Mouse (Mus musculus): Measurements from ENCODE around the gene Tial1. TPM values are rescaled to one million over a fixed set of nuclear protein-coding genes. Genes with fewer than 3 reads are reported as not detected.

Gene Tial1
- polyA plus RNA-seq, 1 experiment from 2014 or later: 20.6 TPM

DNA sequence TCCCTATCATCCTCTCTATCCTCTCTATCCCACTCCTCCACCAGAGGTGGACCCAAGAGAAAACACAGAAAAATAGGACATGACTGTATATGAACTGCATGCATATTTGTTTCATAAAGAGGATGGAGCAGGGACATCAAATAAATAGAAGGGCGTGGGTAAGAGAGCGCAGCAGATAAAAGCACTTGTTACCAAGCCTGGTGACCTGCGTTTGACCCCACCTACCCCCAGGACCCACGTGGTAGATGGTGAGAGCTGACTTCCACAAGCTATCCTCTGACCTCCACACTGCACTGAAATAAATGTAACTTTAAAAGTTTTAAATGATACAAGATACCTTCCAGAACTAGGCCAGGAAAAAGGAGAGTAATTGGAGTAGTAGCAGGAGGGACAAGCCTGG, 67.8 kb downstream of the Tial1 start:
- Histone ChIP-seq H3K9ac (no peak overlapping the region), H3K27me3 (replicated peaks) (no peaks in the 10 kb centered on the region), H3K36me3 (no peaks in the 10 kb centered on the region), H3K9me3 (replicated peaks) (no peaks in the 10 kb centered on the region), H3K27ac (ENCODE audit: poor library complexity, severe bottlenecking) (no peak overlapping the region), H3K4me1 (replicated peaks) (peaks cover 57% of the 10 kb centered on the region), H3K4me3 (no peak overlapping the region), H3K4me2 (no peak overlapping the region)
- WGBS: 36% methylated on average over 4 of the region's 4 CpGs
- no peak for ATAC-seq (ENCODE audit: insufficient number of reproducible peaks, low FRiP score)

DNA sequence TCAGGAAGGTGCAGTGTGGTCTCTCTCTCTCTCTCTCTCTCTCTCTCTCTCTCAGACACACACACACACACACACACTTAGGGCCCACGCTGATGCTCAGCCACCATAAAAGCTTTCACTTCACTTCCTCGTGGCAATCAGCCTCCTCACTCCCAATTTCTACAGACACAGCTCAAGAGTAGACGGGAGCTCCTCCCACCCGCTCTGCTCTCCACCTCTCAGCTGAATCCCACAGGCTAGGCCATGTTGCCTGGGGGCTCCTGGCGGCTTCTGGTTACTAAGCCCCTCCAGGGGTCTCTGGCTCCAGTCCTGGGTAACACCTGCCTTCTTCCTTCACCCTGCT, 68.6 kb downstream of the Tial1 start:
- Histone ChIP-seq H3K27ac (ENCODE audit: poor library complexity, severe bottlenecking) (0 out of 2 replicates have a peak overlapping the region, but pooled peaks have one; percentile 24), H3K9me3 (replicated peaks) (no peaks in the 10 kb centered on the region), H3K4me2 (no peak overlapping the region), H3K4me1 (replicated peaks) (peaks cover 58% of the 10 kb centered on the region), H3K9ac (no peak overlapping the region), H3K36me3 (no peaks in the 10 kb centered on the region), H3K4me3 (no peak overlapping the region), H3K27me3 (replicated peaks) (no peaks in the 10 kb centered on the region)
- WGBS: 50% methylated on average over 5 of the region's 5 CpGs
- ATAC-seq (ENCODE audit: insufficient number of reproducible peaks, low FRiP score): no peak

- no peak overlapping the region for H3K9ac ChIP-seq
- ATAC-seq (ENCODE audit: insufficient number of reproducible peaks, low FRiP score): peak; percentile 77
- WGBS: 38% methylated on average over 18 of the region's 18 CpGs
- no peaks in the 10 kb centered on the region for H3K36me3 ChIP-seq
- H3K4me1 ChIP-seq (replicated peaks): peaks cover 58% of the 10 kb centered on the region
- peak overlapping the region; percentile 24 for H3K27ac ChIP-seq (ENCODE audit: poor library complexity, severe bottlenecking)
- no peak overlapping the region for H3K4me3 ChIP-seq
- H3K4me2 ChIP-seq: peak overlapping the region; percentile 26
- H3K9me3 ChIP-seq (replicated peaks): no peaks in the 10 kb centered on the region
- no peaks in the 10 kb centered on the region for H3K27me3 ChIP-seq (replicated peaks)
Observed at GRCm38 (mm10) chr7:128392071-128392971, 69.2 kb downstream of the Tial1 start.

GRCm38 (mm10) chr7:128391267-128392057, 70.1 kb downstream of the Tial1 start:
- Histone ChIP-seq H3K36me3 (no peaks in the 10 kb centered on the region), H3K27ac (ENCODE audit: poor library complexity, severe bottlenecking) (peak overlapping the region; percentile 30; the same call in 1 of the 2 replicates), H3K4me1 (replicated peaks) (peaks cover 58% of the 10 kb centered on the region), H3K9ac (no peak overlapping the region), H3K4me2 (0 out of 2 replicates have a peak overlapping the region, but pooled peaks have one; percentile 26), H3K4me3 (no peak overlapping the region), H3K27me3 (replicated peaks) (no peaks in the 10 kb centered on the region), H3K9me3 (replicated peaks) (no peaks in the 10 kb centered on the region)
- 15% methylated on average over 12 of the region's 12 CpGs for WGBS
- no peak for ATAC-seq (ENCODE audit: insufficient number of reproducible peaks, low FRiP score)

Small RNAs within 50 kb of the gene (microRNA-seq; reads per million reads assigned to microRNA genes)
- not detected for gene Gm24365

Other genes with a start within 250 kb of the Tial1 start
- gene Armc5, start 224.4 kb downstream of the Tial1 start, polyA plus RNA-seq (2016; fragmentation: Nextera tagmentation; extraction: Ambion mirVana): 15.3 and 15.7 TPM in 2 replicates
- 7.1 and 7.5 TPM in 2 replicates for gene 9130023H24Rik, start 223.7 kb downstream of the Tial1 start, polyA plus RNA-seq (2016; fragmentation: Nextera tagmentation; extraction: Ambion mirVana)
- 198 and 202 TPM in 2 replicates for gene Tgfb1i1, start 214.9 kb downstream of the Tial1 start, polyA plus RNA-seq (2016; fragmentation: Nextera tagmentation; extraction: Ambion mirVana)
- 0.11 and 0.23 TPM in 2 replicates for gene Slc5a2, start 196.1 kb downstream of the Tial1 start, polyA plus RNA-seq (2016; fragmentation: Nextera tagmentation; extraction: Ambion mirVana)
- 20.0 and 22.5 TPM in 2 replicates for gene BC017158, start 163.5 kb downstream of the Tial1 start, polyA plus RNA-seq (2016; fragmentation: Nextera tagmentation; extraction: Ambion mirVana)
- gene Rgs10, start 43.0 kb downstream of the Tial1 start, polyA plus RNA-seq (2016; fragmentation: Nextera tagmentation; extraction: Ambion mirVana): 13.3 and 14.0 TPM in 2 replicates
- 21.3 and 22.0 TPM in 2 replicates for gene Bag3, start 61.9 kb upstream of the Tial1 start, polyA plus RNA-seq (2016; fragmentation: Nextera tagmentation; extraction: Ambion mirVana)
- gene Inpp5f, start 149.6 kb upstream of the Tial1 start, polyA plus RNA-seq (2016; fragmentation: Nextera tagmentation; extraction: Ambion mirVana): 12.1 and 13.8 TPM in 2 replicates